Mouse (Mus musculus) forebrain, embryonic 10.5 days (tissue): Measurements from ENCODE around the gene Faap20. TPM values are rescaled to one million over a fixed set of nuclear protein-coding genes. Genes with fewer than 3 reads are reported as not detected.
"Not testable (repeated sequence)": the region's sequence is repeated elsewhere in the genome, so short reads cannot be mapped to it uniquely, and the experiment has no call there.

Experiments used
- DNase-seq: peaks from one replicate; pipeline ENCODE4 v3.0.0-alpha.2; 2017; ENCODE audit warnings: low spot score; ENCODE audit errors: extremely low spot score
- H3K27ac ChIP-seq: fragments of 300-500 bp; sonication (generic); 2 replicates; pipeline ENCODE4 v1.5.1; 2016; ENCODE audit warnings: mild to moderate bottlenecking
- H3K27me3 ChIP-seq: fragments of 300-500 bp; sonication (generic); 2 replicates; pipeline ENCODE4 v1.6.1; 2016; ENCODE audit warnings: mild to moderate bottlenecking; ENCODE audit not compliant: poor library complexity, severe bottlenecking
- H3K36me3 ChIP-seq: fragments of 300-500 bp; sonication (generic); replicated peaks from 2 replicates; pipeline ENCODE4 v1.6.1; 2016; ENCODE audit warnings: mild to moderate bottlenecking, moderate library complexity
- H3K4me1 ChIP-seq: fragments of 300-500 bp; sonication (generic); 2 replicates; pipeline ENCODE4 v1.6.1; 2016
- H3K4me3 ChIP-seq: fragments of 300-500 bp; sonication (generic); 2 replicates; pipeline ENCODE4 v1.5.1; 2016; ENCODE audit warnings: mild to moderate bottlenecking, moderate library complexity
- H3K9me3 ChIP-seq: fragments of 300-500 bp; sonication (generic); 2 replicates; pipeline ENCODE4 v1.6.1; 2016; ENCODE audit warnings: mild to moderate bottlenecking, moderate library complexity
- WGBS: fragments of 180-500 bp; shearing (Covaris S2); methylation state at CpG from one replicate; pipeline ENCODE4 v1.1.7; 2016; 5-methylcytosine and 5-hydroxymethylcytosine counted together
- polyA plus RNA-seq: library from polyadenylated mRNA; unstranded; fragments of >200 nt; fragmentation: Nextera tagmentation; extraction: Ambion mirVana; gene quantifications from 2 replicates; pipeline ENCODE4 v1.2.1, GENCODE M21; 2016

Faap20 gene
- polyA plus RNA-seq, 1 experiment from 2014 or later, result 108 TPM

GRCm38 (mm10) chr4:155241789-155242188, 7.8 kb upstream of the Faap20 start:
- H3K4me1 ChIP-seq, result peaks cover 22% of the 10 kb centered on the region
- no peak overlapping the region for H3K4me3 ChIP-seq
- WGBS, result 79% methylated on average over 9 of the region's 9 CpGs
- DNase-seq, result no peak
- no peaks in the 10 kb centered on the region for H3K9me3 ChIP-seq
- no peaks in the 10 kb centered on the region for H3K36me3 ChIP-seq
- 0 out of 2 replicates have a peak, but pooled peaks cover 5% of the 10 kb centered on the region for H3K27me3 ChIP-seq
- no peak overlapping the region for H3K27ac ChIP-seq

- WGBS, result 92% methylated on average over 5 of the region's 5 CpGs
- no peak for DNase-seq
- H3K27ac ChIP-seq, result no peak overlapping the region
- H3K9me3 ChIP-seq, result no peaks in the 10 kb centered on the region
- no peak overlapping the region for H3K4me3 ChIP-seq
- no peaks in the 10 kb centered on the region for H3K36me3 ChIP-seq
- 0 out of 2 replicates have a peak, but pooled peaks cover 5% of the 10 kb centered on the region for H3K27me3 ChIP-seq
- H3K4me1 ChIP-seq, result peaks cover 17% of the 10 kb centered on the region
Observed at GRCm38 (mm10) chr4:155242292-155242691, 7.3 kb upstream of the Faap20 start.

DNA sequence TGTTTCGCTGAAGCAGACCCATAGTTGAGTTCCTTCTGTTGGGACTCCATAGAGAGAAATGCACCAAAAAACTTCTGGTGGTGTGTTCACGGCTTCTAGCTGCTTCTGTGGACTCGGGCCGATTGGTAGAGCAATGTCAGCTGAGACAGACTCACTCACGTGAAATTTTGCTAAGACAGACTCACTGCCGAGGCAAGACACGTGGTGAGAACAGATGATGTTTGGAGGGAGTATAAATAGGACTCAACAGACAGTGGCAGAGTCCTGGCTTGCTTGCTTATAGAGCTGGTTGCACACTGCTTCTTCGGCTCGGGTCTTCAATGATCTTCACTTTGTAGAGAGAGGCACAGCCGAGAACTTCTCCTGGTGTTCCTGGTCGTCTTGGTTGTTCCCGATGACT, 6.4 kb upstream of the Faap20 start:
- 90% methylated on average over 12 of the region's 12 CpGs for WGBS
- Histone ChIP-seq H3K36me3 (no peaks in the 10 kb centered on the region), H3K27me3 (0 out of 2 replicates have a peak, but pooled peaks cover 5% of the 10 kb centered on the region)

DNA sequence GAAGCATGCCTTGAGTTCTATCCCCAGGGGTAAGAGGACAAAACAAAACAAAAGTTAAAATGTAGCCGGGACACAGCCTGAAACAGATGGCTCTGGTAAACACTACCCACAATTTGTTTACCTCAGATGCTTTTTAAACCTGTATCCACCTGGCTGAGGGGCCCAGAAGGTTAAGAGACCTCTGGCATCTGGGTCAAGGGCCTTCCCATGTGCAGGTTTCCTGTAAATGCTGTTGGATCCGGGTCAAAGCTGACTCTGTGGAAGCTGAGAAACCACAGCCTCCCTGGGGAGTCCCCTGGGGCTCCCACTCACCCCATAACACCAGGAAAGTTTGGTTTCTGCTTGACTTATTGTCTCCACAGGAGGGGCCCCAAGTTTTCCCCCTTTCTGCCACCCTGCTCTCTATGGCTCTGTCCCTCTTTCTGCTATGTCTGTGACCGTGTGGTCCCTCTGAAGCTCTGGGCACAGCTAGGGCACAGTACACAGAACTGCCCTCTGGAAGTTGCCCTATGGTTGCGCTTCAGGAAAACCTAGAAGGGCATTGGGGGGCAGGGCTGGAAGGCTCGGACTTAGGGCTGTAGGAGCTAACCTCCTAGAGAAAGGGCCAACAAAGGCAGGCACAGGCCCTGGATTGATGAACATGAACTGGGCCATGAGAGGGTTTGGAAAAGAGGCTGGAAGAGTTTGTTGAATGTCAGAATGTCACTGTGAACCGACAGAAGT, 3.7 kb upstream of the Faap20 start:
- 74% methylated on average over 6 of the region's 6 CpGs for WGBS
- no peak for DNase-seq
- peaks cover 3% of the 10 kb centered on the region; the same call in 1 of the 2 replicates for H3K9me3 ChIP-seq
- no peaks in the 10 kb centered on the region for H3K36me3 ChIP-seq
- no peak overlapping the region for H3K27ac ChIP-seq
- H3K4me1 ChIP-seq, result peaks cover 19% of the 10 kb centered on the region
- H3K4me3 ChIP-seq, result no peak overlapping the region
- H3K27me3 ChIP-seq, result 0 out of 2 replicates have a peak, but pooled peaks cover 5% of the 10 kb centered on the region

More for the DNA sequence above, 6.4 kb upstream of the Faap20 start:
- Histone ChIP-seq H3K4me1 (peaks cover 8% of the 10 kb centered on the region), H3K9me3 (peaks cover 3% of the 10 kb centered on the region; the same call in 1 of the 2 replicates), H3K27ac (no peak overlapping the region), H3K4me3 (no peak overlapping the region)
- no peak for DNase-seq

DNA sequence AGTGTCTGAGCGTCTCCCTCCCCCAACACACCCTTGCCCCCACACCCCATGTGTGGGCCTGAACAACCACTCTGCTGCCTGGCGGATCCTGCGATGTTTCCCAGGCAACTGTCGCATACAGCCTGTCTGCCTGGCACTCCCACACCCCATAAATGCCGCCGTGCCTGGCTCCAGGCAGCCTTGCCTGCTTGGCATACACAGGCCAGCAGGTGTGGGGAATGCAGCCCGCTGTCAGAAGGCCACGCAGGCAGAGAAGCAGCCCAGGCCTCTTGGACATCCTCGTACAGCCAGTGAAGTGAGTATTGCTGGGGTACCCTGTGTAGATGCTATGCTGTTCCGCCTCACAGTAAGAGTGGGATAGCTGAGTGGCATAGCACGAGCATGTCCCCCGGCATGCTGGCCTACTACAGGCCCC, 2.9 kb upstream of the Faap20 start:
- no peak overlapping the region for H3K27ac ChIP-seq
- H3K4me1 ChIP-seq, result peaks cover 26% of the 10 kb centered on the region

GRCm38 (mm10) chr4:155248054-155248453, 1.5 kb upstream of the Faap20 start:
- 91% methylated on average over 3 of the region's 3 CpGs for WGBS
- Histone ChIP-seq H3K36me3 (peaks cover 11% of the 10 kb centered on the region; the same call in 1 of the 2 replicates), H3K4me1 (peaks cover 35% of the 10 kb centered on the region)
- H3K4me3 ChIP-seq, H3K27ac ChIP-seq, DNase-seq, H3K9me3 ChIP-seq, H3K27me3 ChIP-seq: not testable (repeated sequence)

More for the DNA sequence above, 2.9 kb upstream of the Faap20 start:
- H3K4me3 ChIP-seq, result no peak overlapping the region
- peaks cover 3% of the 10 kb centered on the region; the same call in 1 of the 2 replicates for H3K9me3 ChIP-seq
- 0 out of 2 replicates have a peak, but pooled peaks cover 5% of the 10 kb centered on the region for H3K27me3 ChIP-seq
- no peaks in the 10 kb centered on the region for H3K36me3 ChIP-seq
- DNase-seq, result no peak
- WGBS, result 91% methylated on average over 12 of the region's 12 CpGs

- Histone ChIP-seq H3K9me3 (peaks cover 3% of the 10 kb centered on the region; the same call in 1 of the 2 replicates), H3K4me1 (peaks cover 35% of the 10 kb centered on the region), H3K36me3 (peaks cover 23% of the 10 kb centered on the region), H3K27me3 (no peaks in the 10 kb centered on the region), H3K27ac (peak overlapping the region; percentile 97), H3K4me3 (peak overlapping the region; percentile 83)
- peak; percentile 94 for DNase-seq
- 1% methylated on average over 9 of the region's 9 CpGs for WGBS
Observed at GRCm38 (mm10) chr4:155249257-155249647, 350 bp upstream of the Faap20 start.

DNA sequence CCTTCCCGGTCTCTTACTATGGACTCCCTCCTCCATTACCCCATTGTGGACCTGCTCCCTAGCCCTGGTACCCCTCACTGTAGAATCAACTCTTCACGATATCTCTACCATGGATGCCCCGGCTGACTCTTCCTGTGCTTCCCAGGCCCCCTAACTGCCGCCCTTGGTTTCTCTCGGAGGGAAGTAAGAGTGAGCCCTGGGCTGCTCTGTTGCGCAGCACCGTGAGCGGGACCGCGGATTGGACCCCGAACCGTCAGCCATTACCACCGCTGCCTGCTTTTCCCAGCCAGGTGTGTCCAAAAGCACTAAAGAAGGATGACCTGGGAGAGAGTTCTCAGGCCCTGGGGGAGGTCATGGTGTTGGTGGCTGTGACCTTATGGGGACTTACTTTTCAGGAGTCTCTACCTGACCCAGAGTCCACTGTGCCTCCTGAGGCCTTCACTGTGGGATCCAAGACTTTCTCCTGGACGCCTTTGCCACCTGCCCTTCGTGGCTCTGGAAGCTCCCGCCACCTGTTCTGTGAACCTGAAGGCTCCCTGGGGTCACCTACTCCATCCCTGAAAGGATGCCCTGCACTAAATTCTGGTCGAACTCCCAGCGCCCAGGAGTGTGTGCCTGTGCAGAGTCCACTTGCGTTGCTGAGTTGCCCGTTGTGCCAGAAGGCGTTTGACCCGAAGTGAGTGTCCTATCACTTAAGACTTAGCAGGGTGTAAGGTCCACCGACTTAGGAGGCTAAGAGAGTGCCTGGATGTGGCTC, 937 bp downstream of the Faap20 start:
- no peak for DNase-seq
- H3K27ac ChIP-seq, result peak overlapping the region; percentile 97
- H3K27me3 ChIP-seq, result no peaks in the 10 kb centered on the region
- WGBS, result 9% methylated on average over 23 of the region's 23 CpGs
- H3K36me3 ChIP-seq, result peaks cover 29% of the 10 kb centered on the region
- peaks cover 35% of the 10 kb centered on the region for H3K4me1 ChIP-seq
- peaks cover 3% of the 10 kb centered on the region; the same call in 1 of the 2 replicates for H3K9me3 ChIP-seq
- peak overlapping the region; percentile 83 for H3K4me3 ChIP-seq

DNA sequence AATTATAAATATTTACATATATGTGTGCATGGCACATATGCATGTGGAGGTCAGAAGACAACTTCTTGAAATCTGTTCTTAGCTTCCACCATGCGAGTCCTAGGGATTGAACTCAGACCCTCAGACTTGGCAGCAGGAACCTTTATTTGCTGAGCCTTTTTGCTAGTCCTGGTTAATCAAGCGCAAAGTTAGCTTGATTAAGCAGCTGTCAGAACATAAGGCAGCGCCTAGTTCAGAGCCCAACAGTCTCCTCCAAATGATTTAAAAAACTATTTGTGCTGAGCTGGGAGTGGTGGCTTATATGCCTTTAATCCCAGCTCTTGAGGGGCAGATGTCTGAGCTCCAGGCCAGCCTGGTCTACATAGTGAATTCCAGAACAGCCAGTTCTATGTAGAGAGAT, 1.5 kb downstream of the Faap20 start:
- Histone ChIP-seq H3K27me3 (no peaks in the 10 kb centered on the region), H3K4me1 (peaks cover 35% of the 10 kb centered on the region), H3K36me3 (peaks cover 35% of the 10 kb centered on the region), H3K9me3 (peaks cover 3% of the 10 kb centered on the region; the same call in 1 of the 2 replicates), H3K27ac (peak overlapping the region; percentile 97), H3K4me3 (peak overlapping the region; percentile 83)
- WGBS, result 66% methylated on average over 3 of the region's 3 CpGs
- no peak for DNase-seq

GRCm38 (mm10) chr4:155252253-155252652, 2.7 kb downstream of the Faap20 start:
- WGBS, result 90% methylated on average over 6 of the region's 6 CpGs
- DNase-seq, result no peak

DNA sequence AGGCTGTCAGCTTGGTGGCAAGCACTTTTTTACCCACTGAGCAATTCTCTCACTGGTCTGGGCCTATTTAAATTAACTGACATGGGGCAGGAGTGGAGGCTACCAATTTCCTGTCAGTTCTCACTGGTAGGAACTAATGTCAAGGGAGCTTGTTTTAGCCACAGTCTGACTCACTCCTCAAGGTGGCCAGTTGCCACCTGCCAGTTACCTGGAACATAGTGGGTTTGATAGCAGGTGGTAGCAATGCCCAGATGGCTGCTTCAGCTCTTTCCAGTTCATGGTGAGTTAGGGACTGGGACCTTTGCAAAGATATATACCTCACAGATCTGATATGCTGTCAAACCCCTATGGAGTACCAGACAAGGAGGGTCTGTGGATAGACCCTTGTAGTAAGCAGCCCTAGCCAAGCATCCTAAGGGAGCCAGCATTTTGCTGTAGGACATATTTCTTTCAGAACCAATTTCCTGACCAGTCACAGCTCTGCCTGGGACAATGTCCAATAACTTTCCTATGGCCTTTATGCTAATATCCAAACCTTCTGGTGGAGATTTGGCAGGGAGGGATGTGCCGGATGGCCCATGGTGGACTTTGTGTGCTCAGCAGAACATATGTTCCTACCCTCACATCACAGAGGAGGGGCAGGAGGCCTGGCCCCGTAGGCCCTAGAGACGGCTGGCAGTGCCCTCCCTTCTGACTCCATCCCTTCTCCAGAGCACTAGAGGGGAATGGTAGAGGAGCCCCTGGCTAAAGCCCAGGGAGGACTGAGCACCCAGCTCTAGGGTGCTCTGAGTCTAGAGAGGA, 15.1 kb downstream of the Faap20 start:
- no peak for DNase-seq

More at GRCm38 (mm10) chr4:155252253-155252652, 2.7 kb downstream of the Faap20 start:
- peaks cover 44% of the 10 kb centered on the region for H3K36me3 ChIP-seq
- peaks cover 35% of the 10 kb centered on the region for H3K4me1 ChIP-seq
- peaks cover 3% of the 10 kb centered on the region; the same call in 1 of the 2 replicates for H3K9me3 ChIP-seq
- H3K4me3 ChIP-seq, result 0 out of 2 replicates have a peak overlapping the region, but pooled peaks have one; percentile 83
- no peak overlapping the region; the same call in 1 of the 2 replicates for H3K27ac ChIP-seq
- no peaks in the 10 kb centered on the region for H3K27me3 ChIP-seq

GRCm38 (mm10) chr4:155267047-155267543, 17.5 kb downstream of the Faap20 start:
- Histone ChIP-seq H3K4me3 (no peak overlapping the region), H3K27ac (no peak overlapping the region)
- 89% methylated on average over 7 of the region's 7 CpGs for WGBS

More for the DNA sequence above, 15.1 kb downstream of the Faap20 start:
- Histone ChIP-seq H3K27ac (no peak overlapping the region), H3K4me1 (peaks cover 23% of the 10 kb centered on the region), H3K27me3 (no peaks in the 10 kb centered on the region), H3K9me3 (peaks cover 4% of the 10 kb centered on the region; the same call in 1 of the 2 replicates), H3K36me3 (peaks cover 14% of the 10 kb centered on the region), H3K4me3 (no peak overlapping the region)
- WGBS, result 87% methylated on average over 3 of the region's 3 CpGs

More at GRCm38 (mm10) chr4:155267047-155267543, 17.5 kb downstream of the Faap20 start:
- H3K27me3 ChIP-seq, result no peaks in the 10 kb centered on the region
- no peak for DNase-seq
- peaks cover 4% of the 10 kb centered on the region; the same call in 1 of the 2 replicates for H3K36me3 ChIP-seq
- peaks cover 23% of the 10 kb centered on the region for H3K4me1 ChIP-seq
- H3K9me3 ChIP-seq, result no peaks in the 10 kb centered on the region
